Mouse (Mus musculus) intestine, embryonic 15.5 days (tissue): ENCODE results near the gene Slc24a3. TPM values are rescaled to one million over a fixed set of nuclear protein-coding genes. Genes with fewer than 3 reads are reported as not detected.

ENCODE experiments used
- ATAC-seq: fragments of 200-750 bp; cut with Nextera tagmentation; 2 replicates; pipeline ENCODE4 v1.8.0; 2017; ENCODE audit warnings: moderate TSS enrichment, moderate library complexity
- H3K27ac ChIP-seq: fragments of 300-500 bp; sonication (generic); 2 replicates; pipeline ENCODE4 v1.5.1; 2015; ENCODE audit warnings: mild to moderate bottlenecking, inconsistent platforms
- H3K27me3 ChIP-seq: fragments of 300-500 bp; sonication (generic); replicated peaks from 2 replicates; pipeline ENCODE4 v1.6.1; 2015; ENCODE audit warnings: inconsistent platforms
- H3K36me3 ChIP-seq: fragments of 300-500 bp; sonication (generic); 2 replicates; pipeline ENCODE4 v1.6.1; 2015; ENCODE audit warnings: inconsistent platforms
- H3K4me1 ChIP-seq: fragments of 300-500 bp; sonication (generic); replicated peaks from 2 replicates; pipeline ENCODE4 v1.6.1; 2015; ENCODE audit warnings: inconsistent platforms
- H3K4me2 ChIP-seq: fragments of 300-500 bp; sonication (generic); replicated peaks from 2 replicates; pipeline ENCODE4 v1.6.1; 2015; ENCODE audit warnings: mild to moderate bottlenecking, inconsistent platforms
- H3K4me3 ChIP-seq: fragments of 300-500 bp; sonication (generic); replicated peaks from 2 replicates; pipeline ENCODE4 v1.5.1; 2015; ENCODE audit warnings: inconsistent platforms
- H3K9ac ChIP-seq: fragments of 300-500 bp; sonication (generic); 2 replicates; pipeline ENCODE4 v1.6.1; 2015; ENCODE audit warnings: inconsistent platforms
- H3K9me3 ChIP-seq: fragments of 300-500 bp; sonication (generic); 2 replicates; pipeline ENCODE4 v1.6.1; 2016; ENCODE audit warnings: inconsistent platforms
- WGBS: fragments of 180-500 bp; shearing (Covaris S2); methylation state at CpG from one replicate; pipeline ENCODE4 v1.1.7; 2015; 5-methylcytosine and 5-hydroxymethylcytosine counted together
- polyA plus RNA-seq: library from polyadenylated mRNA; unstranded; fragments of >200 nt; fragmentation: Nextera tagmentation; extraction: Ambion mirVana; gene quantifications from 2 replicates; pipeline ENCODE4 v1.2.1, GENCODE M21; 2015

Gene Slc24a3
- polyA plus RNA-seq, 1 experiment from 2014 or later: 6.9 TPM

GRCm38 (mm10) chr2:145510650-145511225 lies 343.2 kb downstream of the Slc24a3 start:
- H3K27ac ChIP-seq: no peak overlapping the region
- H3K36me3 ChIP-seq: no peaks in the 10 kb centered on the region
- no peaks in the 10 kb centered on the region for H3K4me1 ChIP-seq
- ATAC-seq: no peak
- H3K4me2 ChIP-seq: no peak overlapping the region
- no peak overlapping the region for H3K4me3 ChIP-seq
- no peak overlapping the region for H3K9ac ChIP-seq
- no peaks in the 10 kb centered on the region for H3K9me3 ChIP-seq
- no peaks in the 10 kb centered on the region for H3K27me3 ChIP-seq
- 74% methylated on average over 7 of the region's 7 CpGs for WGBS

- no peak overlapping the region for H3K27ac ChIP-seq
- no peaks in the 10 kb centered on the region for H3K4me1 ChIP-seq
- no peaks in the 10 kb centered on the region for H3K36me3 ChIP-seq
- no peak overlapping the region for H3K4me3 ChIP-seq
- H3K9me3 ChIP-seq: no peaks in the 10 kb centered on the region
- H3K9ac ChIP-seq: no peak overlapping the region
- H3K4me2 ChIP-seq: no peak overlapping the region
- 60% methylated on average over 4 of the region's 4 CpGs for WGBS
- ATAC-seq: no peak
- no peaks in the 10 kb centered on the region for H3K27me3 ChIP-seq
Observed at GRCm38 (mm10) chr2:145515956-145516355, 348.4 kb downstream of the Slc24a3 start.

- no peak overlapping the region for H3K4me3 ChIP-seq
- no peak for ATAC-seq
- 55% methylated on average over 9 of the region's 9 CpGs for WGBS
Observed at GRCm38 (mm10) chr2:145517346-145517745, 349.8 kb downstream of the Slc24a3 start.

GRCm38 (mm10) chr2:145522017-145522416 lies 354.5 kb downstream of the Slc24a3 start:
- H3K27ac ChIP-seq: no peak overlapping the region
- no peak overlapping the region for H3K4me2 ChIP-seq
- H3K36me3 ChIP-seq: no peaks in the 10 kb centered on the region
- WGBS: 84% methylated on average over 3 of the region's 3 CpGs
- no peak overlapping the region for H3K9ac ChIP-seq
- H3K9me3 ChIP-seq: no peaks in the 10 kb centered on the region
- H3K4me3 ChIP-seq: no peak overlapping the region
- H3K27me3 ChIP-seq: no peaks in the 10 kb centered on the region
- no peak for ATAC-seq
- H3K4me1 ChIP-seq: no peaks in the 10 kb centered on the region

More at GRCm38 (mm10) chr2:145517346-145517745, 349.8 kb downstream of the Slc24a3 start:
- H3K9me3 ChIP-seq: no peaks in the 10 kb centered on the region
- no peaks in the 10 kb centered on the region for H3K4me1 ChIP-seq
- no peaks in the 10 kb centered on the region for H3K27me3 ChIP-seq
- no peak overlapping the region for H3K4me2 ChIP-seq
- no peaks in the 10 kb centered on the region for H3K36me3 ChIP-seq
- no peak overlapping the region for H3K27ac ChIP-seq
- H3K9ac ChIP-seq: no peak overlapping the region

GRCm38 (mm10) chr2:145523381-145523780 lies 355.8 kb downstream of the Slc24a3 start:
- no peak for ATAC-seq
- Histone ChIP-seq H3K36me3 (no peaks in the 10 kb centered on the region), H3K4me3 (no peak overlapping the region), H3K4me2 (no peak overlapping the region), H3K9ac (no peak overlapping the region), H3K27ac (no peak overlapping the region), H3K9me3 (no peaks in the 10 kb centered on the region), H3K27me3 (no peaks in the 10 kb centered on the region), H3K4me1 (no peaks in the 10 kb centered on the region)
- WGBS: 76% methylated on average over 4 of the region's 4 CpGs

GRCm38 (mm10) chr2:145527151-145527550 lies 359.6 kb downstream of the Slc24a3 start:
- H3K4me1 ChIP-seq: no peaks in the 10 kb centered on the region
- no peak overlapping the region for H3K4me2 ChIP-seq
- no peak overlapping the region for H3K4me3 ChIP-seq
- H3K9me3 ChIP-seq: no peaks in the 10 kb centered on the region
- H3K36me3 ChIP-seq: no peaks in the 10 kb centered on the region
- WGBS: 89% methylated on average over 1 of the region's 1 CpGs
- H3K9ac ChIP-seq: no peak overlapping the region
- no peak overlapping the region for H3K27ac ChIP-seq
- ATAC-seq: no peak
- no peaks in the 10 kb centered on the region for H3K27me3 ChIP-seq

- no peaks in the 10 kb centered on the region for H3K27me3 ChIP-seq
- 88% methylated on average over 4 of the region's 4 CpGs for WGBS
Observed at GRCm38 (mm10) chr2:145530941-145531353, 363.4 kb downstream of the Slc24a3 start.

GRCm38 (mm10) chr2:145533086-145533485 lies 365.5 kb downstream of the Slc24a3 start:
- Histone ChIP-seq H3K36me3 (no peaks in the 10 kb centered on the region), H3K4me2 (no peak overlapping the region), H3K9ac (no peak overlapping the region), H3K4me3 (no peak overlapping the region), H3K27ac (no peak overlapping the region), H3K27me3 (no peaks in the 10 kb centered on the region), H3K9me3 (no peaks in the 10 kb centered on the region), H3K4me1 (no peaks in the 10 kb centered on the region)
- WGBS: 78% methylated on average over 2 of the region's 2 CpGs
- no peak for ATAC-seq

More at GRCm38 (mm10) chr2:145530941-145531353, 363.4 kb downstream of the Slc24a3 start:
- Histone ChIP-seq H3K4me2 (no peak overlapping the region), H3K9ac (no peak overlapping the region), H3K9me3 (no peaks in the 10 kb centered on the region), H3K4me1 (no peaks in the 10 kb centered on the region), H3K4me3 (no peak overlapping the region), H3K27ac (no peak overlapping the region), H3K36me3 (no peaks in the 10 kb centered on the region)
- no peak for ATAC-seq

- WGBS: 87% methylated on average over 4 of the region's 4 CpGs
- Histone ChIP-seq H3K27ac (no peak overlapping the region), H3K27me3 (no peaks in the 10 kb centered on the region), H3K9ac (no peak overlapping the region), H3K9me3 (no peaks in the 10 kb centered on the region), H3K36me3 (no peaks in the 10 kb centered on the region), H3K4me2 (no peak overlapping the region), H3K4me3 (no peak overlapping the region), H3K4me1 (no peaks in the 10 kb centered on the region)
- no peak for ATAC-seq
Observed at GRCm38 (mm10) chr2:145535307-145535706, 367.8 kb downstream of the Slc24a3 start.

GRCm38 (mm10) chr2:145535774-145536173 lies 368.2 kb downstream of the Slc24a3 start:
- H3K4me2 ChIP-seq: no peak overlapping the region
- no peaks in the 10 kb centered on the region for H3K27me3 ChIP-seq
- no peaks in the 10 kb centered on the region for H3K36me3 ChIP-seq
- no peak for ATAC-seq
- no peaks in the 10 kb centered on the region for H3K4me1 ChIP-seq
- no peaks in the 10 kb centered on the region for H3K9me3 ChIP-seq
- 87% methylated on average over 4 of the region's 4 CpGs for WGBS
- H3K9ac ChIP-seq: no peak overlapping the region
- H3K4me3 ChIP-seq: no peak overlapping the region
- no peak overlapping the region for H3K27ac ChIP-seq

GRCm38 (mm10) chr2:145536986-145537385 lies 369.4 kb downstream of the Slc24a3 start:
- Histone ChIP-seq H3K27me3 (no peaks in the 10 kb centered on the region), H3K9ac (no peak overlapping the region), H3K4me1 (no peaks in the 10 kb centered on the region), H3K9me3 (no peaks in the 10 kb centered on the region), H3K27ac (no peak overlapping the region), H3K4me3 (no peak overlapping the region), H3K4me2 (no peak overlapping the region), H3K36me3 (no peaks in the 10 kb centered on the region)
- 45% methylated on average over 4 of the region's 4 CpGs for WGBS
- ATAC-seq: no peak

- WGBS: 65% methylated on average over 1 of the region's 1 CpGs
Observed at GRCm38 (mm10) chr2:145541695-145542094, 374.1 kb downstream of the Slc24a3 start.

GRCm38 (mm10) chr2:145546071-145546470 lies 378.5 kb downstream of the Slc24a3 start:
- Histone ChIP-seq H3K4me3 (no peak overlapping the region), H3K4me2 (no peak overlapping the region), H3K27me3 (no peaks in the 10 kb centered on the region), H3K9me3 (no peaks in the 10 kb centered on the region), H3K9ac (no peak overlapping the region), H3K27ac (no peak overlapping the region), H3K36me3 (no peaks in the 10 kb centered on the region), H3K4me1 (no peaks in the 10 kb centered on the region)
- 82% methylated on average over 3 of the region's 3 CpGs for WGBS
- ATAC-seq: no peak

More at GRCm38 (mm10) chr2:145541695-145542094, 374.1 kb downstream of the Slc24a3 start:
- Histone ChIP-seq H3K4me1 (no peaks in the 10 kb centered on the region), H3K36me3 (no peaks in the 10 kb centered on the region), H3K9ac (no peak overlapping the region), H3K27me3 (no peaks in the 10 kb centered on the region), H3K4me2 (no peak overlapping the region), H3K4me3 (no peak overlapping the region), H3K9me3 (no peaks in the 10 kb centered on the region), H3K27ac (no peak overlapping the region)
- no peak for ATAC-seq
